Mouse (Mus musculus) hindbrain, embryonic 14.5 days (tissue): ENCODE results near the gene Nsun3. TPM values are rescaled to one million over a fixed set of nuclear protein-coding genes. Genes with fewer than 3 reads are reported as not detected.
"Not testable (repeated sequence)": the region's sequence is repeated elsewhere in the genome, so short reads cannot be mapped to it uniquely, and the experiment has no call there.

Experiments used
- ATAC-seq: fragments of 200-750 bp; cut with Nextera tagmentation; 2 replicates; pipeline ENCODE4 v1.8.0; 2017; ENCODE audit warnings: moderate number of reproducible peaks, mild to moderate bottlenecking, moderate TSS enrichment, moderate library complexity; ENCODE audit not compliant: low FRiP score
- DNase-seq: peaks from one replicate; pipeline ENCODE4 v3.0.0-alpha.2; 2015; ENCODE audit warnings: low spot score
- H3K27ac ChIP-seq: fragments of 300-500 bp; sonication (generic); 2 replicates; pipeline ENCODE4 v1.5.1; 2014; ENCODE audit warnings: mild to moderate bottlenecking, moderate library complexity
- H3K27me3 ChIP-seq: fragments of 300-500 bp; sonication (generic); 2 replicates; pipeline ENCODE4 v1.6.1; 2014; ENCODE audit warnings: mild to moderate bottlenecking, low read length, mixed read lengths; ENCODE audit not compliant: control insufficient read depth, insufficient read depth
- H3K36me3 ChIP-seq: fragments of 300-500 bp; sonication (generic); replicated peaks from 2 replicates; pipeline ENCODE4 v1.6.1; 2014; ENCODE audit not compliant: control insufficient read depth, insufficient read depth
- H3K4me1 ChIP-seq: fragments of 300-500 bp; sonication (generic); replicated peaks from 2 replicates; pipeline ENCODE4 v1.6.1; 2014; ENCODE audit warnings: antibody characterized with exemption, low read length, mixed read lengths; ENCODE audit not compliant: control insufficient read depth, insufficient read depth
- H3K4me2 ChIP-seq: fragments of 300-500 bp; sonication (generic); replicated peaks from 2 replicates; pipeline ENCODE4 v1.6.1; 2014; ENCODE audit warnings: mild to moderate bottlenecking, moderate library complexity
- H3K4me3 ChIP-seq: fragments of 300-500 bp; sonication (generic); replicated peaks from 2 replicates; pipeline ENCODE4 v1.5.1; 2014; ENCODE audit warnings: mild to moderate bottlenecking, low read length
- H3K9ac ChIP-seq: fragments of 300-500 bp; sonication (generic); 2 replicates; pipeline ENCODE4 v1.6.1; 2014
- H3K9me3 ChIP-seq: fragments of 300-500 bp; sonication (generic); 2 replicates; pipeline ENCODE4 v1.6.1; 2016; ENCODE audit warnings: low read length; ENCODE audit not compliant: control insufficient read depth
- WGBS: fragments of 180-500 bp; shearing (Covaris S2); extraction: QIAGEN DNeasy Blood & Tissue Kit; methylation state at CpG from one replicate; pipeline ENCODE4 v1.1.7; 2014; 5-methylcytosine and 5-hydroxymethylcytosine counted together
- polyA plus RNA-seq: library from polyadenylated mRNA; unstranded; fragments of >200 nt; fragmentation: Nextera tagmentation; extraction: Ambion mirVana; gene quantifications from 2 replicates; pipeline ENCODE4 v1.2.1, GENCODE M21; 2014

Nsun3 gene
- polyA plus RNA-seq, 1 experiment from 2014 or later: 10.9 TPM

GRCm38 (mm10) chr16:62773462-62773861, 13.2 kb downstream of the Nsun3 start:
- Histone ChIP-seq H3K27ac (no peak overlapping the region), H3K4me2 (no peak overlapping the region), H3K4me3 (no peak overlapping the region), H3K4me1 (no peaks in the 10 kb centered on the region), H3K36me3 (peaks cover 6% of the 10 kb centered on the region; the same call in 1 of the 2 replicates), H3K9ac (no peak overlapping the region), H3K27me3 (no peaks in the 10 kb centered on the region), H3K9me3 (no peaks in the 10 kb centered on the region)
- WGBS: 77% methylated on average over 4 of the region's 4 CpGs
- DNase-seq: no peak
- ATAC-seq: no peak

GRCm38 (mm10) chr16:62758340-62758739, 28.3 kb downstream of the Nsun3 start:
- no peak overlapping the region for H3K9ac ChIP-seq
- H3K4me3 ChIP-seq: no peak overlapping the region
- H3K27me3 ChIP-seq: no peaks in the 10 kb centered on the region
- DNase-seq (no peak), ATAC-seq (no peak)
- 86% methylated on average over 2 of the region's 2 CpGs for WGBS
- no peak overlapping the region for H3K27ac ChIP-seq
- H3K4me2 ChIP-seq: no peak overlapping the region
- no peaks in the 10 kb centered on the region for H3K9me3 ChIP-seq
- no peaks in the 10 kb centered on the region for H3K36me3 ChIP-seq
- no peaks in the 10 kb centered on the region for H3K4me1 ChIP-seq

DNA sequence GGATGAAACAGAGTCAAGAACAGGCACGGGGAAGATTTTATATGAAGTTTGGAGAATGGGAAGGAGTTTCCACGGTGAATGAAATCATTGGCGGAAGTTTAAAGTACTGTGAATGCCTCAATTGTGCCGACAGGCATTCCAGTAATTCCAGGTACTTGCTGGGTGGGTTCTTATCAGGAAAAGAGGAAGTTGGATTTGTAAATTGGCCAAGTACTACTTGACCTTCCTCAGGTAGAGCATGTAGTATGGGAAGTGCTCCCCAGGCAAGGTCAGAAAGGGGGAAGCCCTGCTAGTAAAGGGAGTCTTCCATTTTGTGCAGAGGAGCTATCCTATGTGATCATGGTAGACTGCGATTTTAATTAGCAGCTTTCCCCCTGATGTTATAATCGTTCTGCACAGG, 31.3 kb downstream of the Nsun3 start:
- H3K4me3 ChIP-seq: no peak overlapping the region
- H3K4me2 ChIP-seq: no peak overlapping the region
- no peak overlapping the region for H3K9ac ChIP-seq
- ATAC-seq (no peak), DNase-seq (no peak)
- H3K27me3 ChIP-seq: no peaks in the 10 kb centered on the region
- no peaks in the 10 kb centered on the region for H3K36me3 ChIP-seq
- no peak overlapping the region for H3K27ac ChIP-seq
- 95% methylated on average over 6 of the region's 6 CpGs for WGBS
- no peaks in the 10 kb centered on the region for H3K4me1 ChIP-seq
- H3K9me3 ChIP-seq: no peaks in the 10 kb centered on the region

DNA sequence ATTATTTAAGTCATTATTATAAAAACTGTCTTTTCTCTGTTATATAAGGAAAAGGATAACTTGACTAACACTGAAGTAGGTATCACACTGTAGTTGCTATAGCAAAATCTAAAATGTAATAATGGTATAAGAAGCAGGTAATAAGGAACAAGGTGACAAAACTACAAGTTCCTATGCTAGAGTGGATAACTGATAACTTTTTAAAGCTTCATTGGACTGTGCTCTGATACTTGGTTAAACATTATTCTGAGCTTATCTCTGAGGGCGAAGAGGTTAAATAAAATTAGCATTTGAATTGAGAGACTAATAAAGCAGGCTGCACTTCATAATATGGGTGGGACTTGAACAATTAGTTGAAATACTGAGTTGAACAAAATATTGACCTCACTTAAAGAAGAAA, 33.0 kb downstream of the Nsun3 start:
- Histone ChIP-seq H3K36me3 (no peaks in the 10 kb centered on the region), H3K9me3 (no peaks in the 10 kb centered on the region), H3K4me1 (no peaks in the 10 kb centered on the region), H3K4me2 (no peak overlapping the region), H3K4me3 (no peak overlapping the region), H3K27me3 (no peaks in the 10 kb centered on the region), H3K27ac (no peak overlapping the region), H3K9ac (no peak overlapping the region)
- DNase-seq (no peak), ATAC-seq (no peak)
- WGBS: 77% methylated on average over 1 of the region's 1 CpGs

DNA sequence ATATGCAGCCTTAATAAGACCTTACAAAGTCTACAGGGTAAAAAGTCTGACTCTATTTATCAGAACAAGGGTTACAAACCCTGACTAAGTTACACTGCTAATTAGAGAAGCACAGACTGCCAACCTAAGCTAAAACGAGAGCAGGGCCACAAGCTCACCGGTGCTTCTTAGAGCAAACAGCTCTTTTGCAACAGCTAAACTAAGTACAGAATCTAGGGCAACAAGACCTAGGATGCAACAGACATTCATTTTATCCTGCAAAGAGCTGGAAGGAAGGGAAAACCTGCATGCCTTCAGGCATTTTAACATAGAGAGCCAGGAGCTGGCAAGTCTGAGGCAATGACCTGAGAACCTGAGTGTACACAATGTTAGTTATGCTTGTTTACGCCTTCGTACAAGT, 33.5 kb downstream of the Nsun3 start:
- no peaks in the 10 kb centered on the region for H3K27me3 ChIP-seq
- DNase-seq (no peak), ATAC-seq (no peak)
- H3K27ac ChIP-seq: no peak overlapping the region
- H3K4me2 ChIP-seq: no peak overlapping the region
- no peak overlapping the region for H3K4me3 ChIP-seq
- WGBS: 89% methylated on average over 4 of the region's 4 CpGs
- H3K9me3 ChIP-seq: no peaks in the 10 kb centered on the region
- H3K4me1 ChIP-seq: no peaks in the 10 kb centered on the region
- H3K36me3 ChIP-seq: no peaks in the 10 kb centered on the region
- no peak overlapping the region for H3K9ac ChIP-seq

- no peak overlapping the region for H3K4me3 ChIP-seq
- 74% methylated on average over 2 of the region's 2 CpGs for WGBS
- ATAC-seq (no peak), DNase-seq (peak; percentile 50)
- no peak overlapping the region for H3K27ac ChIP-seq
- no peak overlapping the region for H3K4me2 ChIP-seq
- no peaks in the 10 kb centered on the region for H3K4me1 ChIP-seq
- H3K9me3 ChIP-seq: no peaks in the 10 kb centered on the region
- H3K36me3 ChIP-seq: no peaks in the 10 kb centered on the region
- H3K27me3 ChIP-seq: no peaks in the 10 kb centered on the region
- H3K9ac ChIP-seq: no peak overlapping the region
These were observed 40.7 kb downstream of the Nsun3 start for GRCm38 (mm10) chr16:62745875-62746274.

- no peak for DNase-seq
- H3K4me2 ChIP-seq: no peak overlapping the region
- no peak overlapping the region for H3K9ac ChIP-seq
- H3K4me1 ChIP-seq: no peaks in the 10 kb centered on the region
- 90% methylated on average over 1 of the region's 1 CpGs for WGBS
- no peak overlapping the region for H3K27ac ChIP-seq
- H3K9me3 ChIP-seq: no peaks in the 10 kb centered on the region
- no peak for ATAC-seq
- no peaks in the 10 kb centered on the region for H3K27me3 ChIP-seq
- peaks cover 10% of the 10 kb centered on the region for H3K36me3 ChIP-seq
- H3K4me3 ChIP-seq: no peak overlapping the region
These were observed 52.3 kb downstream of the Nsun3 start for GRCm38 (mm10) chr16:62734359-62734758.

DNA sequence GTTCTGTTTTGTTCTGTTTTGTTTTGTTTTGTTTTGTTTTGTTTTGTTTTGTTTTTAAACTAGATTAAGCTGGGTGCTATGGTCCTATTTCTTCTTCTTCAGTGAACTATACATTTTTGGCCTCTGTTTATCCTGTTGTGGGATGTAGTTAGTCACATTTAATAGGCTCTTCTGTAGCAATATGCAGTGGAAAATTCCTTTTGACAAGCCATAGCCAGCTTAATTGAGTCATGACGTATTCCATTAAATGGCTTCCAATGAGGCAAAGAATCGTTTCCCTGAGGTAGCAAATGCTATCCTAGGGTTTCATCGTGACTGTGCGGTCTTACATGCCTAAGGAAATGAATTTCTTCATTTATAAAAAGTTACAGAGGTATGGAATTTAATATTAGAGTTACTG, 56.3 kb downstream of the Nsun3 start:
- no peaks in the 10 kb centered on the region for H3K27me3 ChIP-seq
- H3K27ac ChIP-seq: no peak overlapping the region
- WGBS: 63% methylated on average over 4 of the region's 4 CpGs
- no peak overlapping the region for H3K9ac ChIP-seq
- DNase-seq (no peak), ATAC-seq (no peak)
- H3K4me1 ChIP-seq: no peaks in the 10 kb centered on the region
- peaks cover 10% of the 10 kb centered on the region for H3K36me3 ChIP-seq
- H3K9me3 ChIP-seq: peaks cover 5% of the 10 kb centered on the region
- H3K4me3 ChIP-seq: no peak overlapping the region
- H3K4me2 ChIP-seq: no peak overlapping the region

GRCm38 (mm10) chr16:62729846-62730245, 56.8 kb downstream of the Nsun3 start:
- Histone ChIP-seq H3K4me3 (no peak overlapping the region), H3K27me3 (no peaks in the 10 kb centered on the region), H3K36me3 (peaks cover 6% of the 10 kb centered on the region), H3K4me2 (no peak overlapping the region), H3K9ac (no peak overlapping the region), H3K27ac (no peak overlapping the region), H3K9me3 (peaks cover 5% of the 10 kb centered on the region), H3K4me1 (no peaks in the 10 kb centered on the region)
- DNase-seq (no peak), ATAC-seq (no peak)
- 80% methylated on average over 3 of the region's 3 CpGs for WGBS

- not testable (repeated sequence) for H3K9ac ChIP-seq, H3K4me2 ChIP-seq, DNase-seq, H3K27ac ChIP-seq, H3K36me3 ChIP-seq, H3K9me3 ChIP-seq, H3K27me3 ChIP-seq, ATAC-seq, H3K4me3 ChIP-seq, H3K4me1 ChIP-seq
- WGBS: 93% methylated on average over 8 of the region's 11 CpGs
These were observed 68.4 kb downstream of the Nsun3 start for GRCm38 (mm10) chr16:62718255-62718654.
